Mouse (Mus musculus): Measurements from ENCODE around the gene Zfp292.

GRCm38 (mm10) chr4:34847679-34848309, 35.0 kb downstream of the Zfp292 start:
- TF ChIP-seq POLR2AphosphoS2 (IDR thresholded peaks at IDR 0.05; ENCODE audit: insufficient read length, low read depth) (no peak), POLR2A (IDR thresholded peaks at IDR 0.05; ENCODE audit: insufficient read length, low read depth) (no peak), USF1 (IDR thresholded peaks at IDR 0.05; ENCODE audit: low read depth) (no peak), MYOG (IDR thresholded peaks at IDR 0.05; ENCODE audit: control insufficient read depth in 1 of 3, insufficient read depth in 1 of 3, insufficient read length in 2 of 3, low read depth in 2 of 3) (peak; percentile 54 to 86 (median 79)), MAX (IDR thresholded peaks at IDR 0.05; ENCODE audit: low read depth) (no peak), REST (IDR thresholded peaks at IDR 0.05; ENCODE audit: insufficient read depth, insufficient read length) (no peak), E2F4 (IDR thresholded peaks at IDR 0.05; ENCODE audit: insufficient read depth) (no peak), CEBPB (IDR thresholded peaks at IDR 0.05; ENCODE audit: insufficient read depth, poor library complexity, severe bottlenecking) (no peak), TCF3 (IDR thresholded peaks at IDR 0.05; ENCODE audit: insufficient read length, low read depth) (no peak)
